Mouse (Mus musculus) limb, embryonic 12.5 days (tissue): ENCODE results near the gene Klk9. TPM values are rescaled to one million over a fixed set of nuclear protein-coding genes. Genes with fewer than 3 reads are reported as not detected.

ENCODE experiments used
- ATAC-seq: fragments of 200-750 bp; cut with Nextera tagmentation; 2 replicates; pipeline ENCODE4 v1.8.0; 2017; ENCODE audit warnings: low read depth, moderate TSS enrichment; ENCODE audit not compliant: insufficient number of reproducible peaks, insufficient read depth, low FRiP score, low TSS enrichment
- H3K27ac ChIP-seq: fragments of 300-500 bp; sonication (generic); 2 replicates; pipeline ENCODE4 v1.5.1; 2016; ENCODE audit warnings: mild to moderate bottlenecking, moderate library complexity
- H3K27me3 ChIP-seq: fragments of 300-500 bp; sonication (generic); 2 replicates; pipeline ENCODE4 v1.6.1; 2016; ENCODE audit warnings: mild to moderate bottlenecking, moderate library complexity
- H3K36me3 ChIP-seq: fragments of 300-500 bp; sonication (generic); 2 replicates; pipeline ENCODE4 v1.6.1; 2016; ENCODE audit warnings: mild to moderate bottlenecking, moderate library complexity
- H3K4me1 ChIP-seq: fragments of 300-500 bp; sonication (generic); replicated peaks from 2 replicates; pipeline ENCODE4 v1.6.1; 2016
- H3K4me2 ChIP-seq: fragments of 300-500 bp; sonication (generic); 2 replicates; pipeline ENCODE4 v1.6.1; 2016; ENCODE audit warnings: mild to moderate bottlenecking, moderate library complexity
- H3K4me3 ChIP-seq: fragments of 300-500 bp; sonication (generic); replicated peaks from 2 replicates; pipeline ENCODE4 v1.5.1; 2016; ENCODE audit warnings: mild to moderate bottlenecking
- H3K9ac ChIP-seq: fragments of 300-500 bp; sonication (generic); replicated peaks from 2 replicates; pipeline ENCODE4 v1.6.1; 2016; ENCODE audit warnings: mild to moderate bottlenecking, moderate library complexity
- H3K9me3 ChIP-seq: fragments of 300-500 bp; sonication (generic); 2 replicates; pipeline ENCODE4 v1.6.1; 2016; ENCODE audit warnings: mild to moderate bottlenecking, moderate library complexity
- WGBS: fragments of 180-500 bp; shearing (Covaris S2); methylation state at CpG from one replicate; pipeline ENCODE4 v1.1.7; 2016; 5-methylcytosine and 5-hydroxymethylcytosine counted together
- polyA plus RNA-seq: library from polyadenylated mRNA; unstranded; fragments of >200 nt; fragmentation: Nextera tagmentation; extraction: Ambion mirVana; gene quantifications from 2 replicates; pipeline ENCODE4 v1.2.1, GENCODE M21; 2016

Gene Klk9
- polyA plus RNA-seq, 1 experiment from 2014 or later: 0.14 TPM

DNA sequence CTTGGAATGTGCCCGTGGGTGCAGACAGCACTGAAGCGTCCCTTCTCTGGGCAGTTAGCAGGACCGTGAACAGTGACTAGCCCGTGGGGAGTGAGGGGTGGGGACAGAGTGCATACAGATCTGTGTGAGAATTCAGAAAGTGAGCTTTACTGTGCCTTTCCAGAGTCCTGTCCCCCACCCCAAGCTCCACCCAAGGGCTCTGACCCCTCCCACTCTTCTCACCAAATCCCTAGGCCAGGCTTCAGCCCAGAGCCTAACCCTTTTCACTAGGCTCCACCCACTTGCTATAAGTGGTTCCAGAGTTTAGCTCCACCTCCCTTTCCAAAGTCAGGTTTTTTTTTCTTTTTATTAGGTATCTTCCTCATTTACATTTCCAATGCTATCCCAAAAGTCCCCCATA, 52.1 kb downstream of the Klk9 start:
- Histone ChIP-seq H3K9me3 (no peaks in the 10 kb centered on the region), H3K27me3 (no peaks in the 10 kb centered on the region), H3K4me2 (no peak overlapping the region), H3K4me3 (no peak overlapping the region), H3K36me3 (no peaks in the 10 kb centered on the region), H3K27ac (no peak overlapping the region), H3K4me1 (no peaks in the 10 kb centered on the region), H3K9ac (no peak overlapping the region)
- 94% methylated on average over 4 of the region's 4 CpGs for WGBS
- ATAC-seq: no peak; the same call in 1 of the 2 replicates

Other genes starting within 250 kb of the Klk9 start
- 0.83 and 1.4 TPM in 2 replicates for gene Cd33, start 247.5 kb upstream of the Klk9 start, polyA plus RNA-seq
- gene Zfp658, start 229.6 kb upstream of the Klk9 start, polyA plus RNA-seq: 5.6 and 5.7 TPM in 2 replicates
- gene Zfp719, start 212.3 kb upstream of the Klk9 start, polyA plus RNA-seq: 15.6 and 15.7 TPM in 2 replicates
- gene Zfp819, start 184.7 kb upstream of the Klk9 start, polyA plus RNA-seq: 0.40 and 0.44 TPM in 2 replicates
- gene Ceacam18, start 157.2 kb upstream of the Klk9 start, polyA plus RNA-seq: not detected in 2 replicates
- gene Siglece, start 131.7 kb upstream of the Klk9 start, polyA plus RNA-seq: 0.22 and 0.70 TPM in 2 replicates
- 15.4 and 15.7 TPM in 2 replicates for gene Ctu1, start 119.9 kb upstream of the Klk9 start, polyA plus RNA-seq
- gene Klk14, start 101.5 kb upstream of the Klk9 start, polyA plus RNA-seq: not detected in 2 replicates
- gene Klk13, start 79.3 kb upstream of the Klk9 start, polyA plus RNA-seq: 0.11 and 0.31 TPM in 2 replicates
- gene Klk12, start 23.0 kb upstream of the Klk9 start, polyA plus RNA-seq: not detected in 2 replicates
- gene Klk11, start 17.3 kb upstream of the Klk9 start, polyA plus RNA-seq: not detected in 2 replicates
- 0.35 and 0.41 TPM in 2 replicates for gene Klk10, start 10.9 kb upstream of the Klk9 start, polyA plus RNA-seq
- gene Klk8, start 5.7 kb downstream of the Klk9 start, polyA plus RNA-seq: 12.7 and 13.4 TPM in 2 replicates
- gene Klk7, start 19.4 kb downstream of the Klk9 start, polyA plus RNA-seq: 0.10 TPM in 1 of 2 replicates, not detected in the other
- gene Klk6, start 32.6 kb downstream of the Klk9 start, polyA plus RNA-seq: not detected in 2 replicates
- gene Klk5, start 50.1 kb downstream of the Klk9 start, polyA plus RNA-seq: 0.28 TPM in 1 of 2 replicates, not detected in the other
- gene Klk4, start 89.3 kb downstream of the Klk9 start, polyA plus RNA-seq: 0.23 TPM in 1 of 2 replicates, not detected in the other
- gene Klk15, start 141.8 kb downstream of the Klk9 start, polyA plus RNA-seq: not detected in 2 replicates
- gene Klk1b8, start 158.8 kb downstream of the Klk9 start, polyA plus RNA-seq: not detected in 2 replicates
- gene Klk1b1, start 174.9 kb downstream of the Klk9 start, polyA plus RNA-seq: not detected in 2 replicates
- gene Klk1b9, start 184.2 kb downstream of the Klk9 start, polyA plus RNA-seq: not detected in 2 replicates
- gene Klk1b11, start 204.0 kb downstream of the Klk9 start, polyA plus RNA-seq: not detected in 2 replicates
- not detected in 2 replicates for gene Klk1b26, start 220.3 kb downstream of the Klk9 start, polyA plus RNA-seq